10 mouse cellular contexts compared by ENCODE assay signal in the genomic region with DNA sequence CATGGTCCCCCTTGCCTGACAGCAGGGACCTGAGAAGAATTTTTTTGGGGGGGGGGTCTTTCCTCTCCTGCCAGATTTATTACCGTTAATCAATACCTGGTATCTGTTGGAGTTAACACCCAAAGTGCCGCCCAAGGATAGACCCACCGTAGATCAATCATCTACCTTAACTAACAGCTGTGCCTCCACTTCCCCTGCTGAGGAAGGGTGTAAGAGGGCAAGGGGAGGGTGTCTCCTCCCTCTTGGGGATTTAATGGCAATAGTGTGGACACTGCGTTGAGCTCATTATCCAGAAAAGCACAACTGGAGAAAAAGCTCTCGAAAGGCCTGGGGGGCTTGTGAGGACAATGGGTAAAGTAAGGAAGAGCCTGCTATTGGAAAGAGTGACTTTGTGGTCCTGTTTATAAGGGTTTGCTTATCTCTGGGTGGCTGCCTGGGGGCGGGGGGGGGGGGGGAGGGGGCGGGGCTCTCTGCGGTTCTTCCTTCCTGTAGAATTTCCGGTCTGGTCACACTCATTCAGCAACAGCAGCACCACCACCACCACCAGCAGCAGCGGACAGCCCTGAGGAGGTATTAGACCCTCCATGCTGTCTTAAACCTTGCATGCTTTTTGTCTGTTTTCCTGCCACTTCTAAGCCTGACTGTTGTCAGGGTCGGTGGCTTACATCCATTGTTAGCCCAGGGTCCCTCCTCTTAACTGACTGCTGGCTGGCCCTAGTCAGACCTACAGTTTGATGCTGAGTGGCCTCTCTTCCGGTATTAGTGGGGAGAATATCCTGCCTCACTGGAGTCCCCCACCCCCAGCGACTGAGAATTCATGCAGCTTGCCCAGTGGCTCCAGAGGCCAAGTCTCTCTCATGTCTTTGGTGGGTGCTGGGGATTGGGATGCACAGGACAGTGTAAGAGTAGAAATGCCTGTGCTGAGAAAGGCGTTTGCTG.
A peak's percentile ranks its signal among the peaks of the same experiment; 100 is the strongest.
DNase-seq lines count a peak whose midpoint lies in the region; ATAC-seq lines count a peak whose summit lies in the region.
"Had no signal": no experiment of that assay in that cellular context is flagged by ENCODE, and none has a peak within 500 bp of the region (broad histone marks: within the 10 kb centered on the region; RNA-seq: fewer than 3 reads in every experiment).

No protein-coding gene starts in this region.

- no peak for DNase-seq in heart, adult 8-10 months (ENCODE audit: low spot score)
- peak; percentile 92 for DNase-seq in 416B (ENCODE audit: low read depth)
- no peak for DNase-seq in layer of hippocampus, adult 11-12 months (ENCODE audit: low spot score)
- no peak for DNase-seq in right cerebral cortex, adult 2 months (ENCODE audit: low spot score in 2 of 2)
- DNase-seq in frontal cortex, postnatal 14 days (ENCODE audit: low spot score in 2 of 2) = no peak

- peak overlapping the region; percentile 6; the same call in 1 of the 2 replicates for H3K9ac ChIP-seq in heart, embryonic 11.5 days (ENCODE audit: low read depth, low read length)
- H3K9ac ChIP-seq in embryonic facial prominence, embryonic 12.5 days = no peak overlapping the region
- H3K9ac ChIP-seq: embryonic facial prominence, embryonic 15.5 days; hindbrain, embryonic 14.5 days had no signal

- H3K4me3 ChIP-seq in heart, embryonic 11.5 days (ENCODE audit: low read depth, low read length) = no peak overlapping the region
- H3K4me3 ChIP-seq in embryonic facial prominence, embryonic 12.5 days = no peak overlapping the region
- H3K4me3 ChIP-seq: embryonic facial prominence, embryonic 15.5 days had no signal

- H3K4me2 ChIP-seq in heart, embryonic 11.5 days = peak overlapping the region; percentile 25
- H3K4me2 ChIP-seq in embryonic facial prominence, embryonic 12.5 days (replicated peaks) = no peak overlapping the region
- H3K4me2 ChIP-seq: embryonic facial prominence, embryonic 15.5 days; hindbrain, embryonic 14.5 days had no signal

- 47% methylated on average over 13 of the region's 14 CpGs for WGBS in heart, embryonic 11.5 days (ENCODE audit: insufficient replicate concordance)
- WGBS in embryonic facial prominence, embryonic 12.5 days = 49% methylated on average over 11 of the region's 14 CpGs

- H3K36me3 ChIP-seq in heart, embryonic 11.5 days (ENCODE audit: control insufficient read depth, insufficient read depth, low read length) = no peaks in the 10 kb centered on the region
- H3K36me3 ChIP-seq in embryonic facial prominence, embryonic 12.5 days = no peaks in the 10 kb centered on the region
- H3K36me3 ChIP-seq: embryonic facial prominence, embryonic 15.5 days had no signal

- H3K9me3 ChIP-seq in heart, embryonic 11.5 days (replicated peaks; ENCODE audit: control insufficient read depth, low read length) = no peaks in the 10 kb centered on the region
- H3K9me3 ChIP-seq in embryonic facial prominence, embryonic 12.5 days = no peaks in the 10 kb centered on the region
- H3K9me3 ChIP-seq: embryonic facial prominence, embryonic 15.5 days had no signal

- peaks cover 2% of the 10 kb centered on the region; the same call in 1 of the 2 replicates for H3K27me3 ChIP-seq in heart, embryonic 11.5 days (ENCODE audit: control insufficient read depth, insufficient read depth, low read length)
- no peaks in the 10 kb centered on the region for H3K27me3 ChIP-seq in embryonic facial prominence, embryonic 12.5 days
- H3K27me3 ChIP-seq: embryonic facial prominence, embryonic 15.5 days had no signal

- no peak overlapping the region for H3K27ac ChIP-seq in heart, embryonic 11.5 days (ENCODE audit: low read depth, low read length)
- H3K27ac ChIP-seq in embryonic facial prominence, embryonic 12.5 days = 0 out of 2 replicates have a peak overlapping the region, but pooled peaks have one; percentile 17
- H3K27ac ChIP-seq: embryonic facial prominence, embryonic 15.5 days; hindbrain, embryonic 14.5 days had no signal

- 0 out of 2 replicates have a peak, but pooled peaks have one; percentile 10 for ATAC-seq in heart, embryonic 11.5 days (replicated peaks; ENCODE audit: insufficient number of reproducible peaks, low FRiP score, low TSS enrichment)
- ATAC-seq in embryonic facial prominence, embryonic 12.5 days (ENCODE audit: insufficient number of reproducible peaks, insufficient read depth, low FRiP score, low TSS enrichment) = no peak
- ATAC-seq in monocyte, adult 5-6 weeks (replicated peaks; ENCODE audit: insufficient number of reproducible peaks, low FRiP score, low TSS enrichment, poor library complexity, severe bottlenecking) = peak; percentile 47; the same call in 1 of the 2 replicates

- 0 out of 2 replicates have a peak, but pooled peaks cover 3% of the 10 kb centered on the region for H3K4me1 ChIP-seq in heart, embryonic 11.5 days (ENCODE audit: control insufficient read depth, insufficient read depth, low read length)
- no peaks in the 10 kb centered on the region for H3K4me1 ChIP-seq in embryonic facial prominence, embryonic 12.5 days
